Mouse (Mus musculus): ENCODE measurements around the gene Fsip1. TPM values are rescaled to one million over a fixed set of nuclear protein-coding genes. Genes with fewer than 3 reads are reported as not detected.

Fsip1 gene
- polyA plus RNA-seq, 1 experiment from 2014 or later: 1.0 TPM

DNA sequence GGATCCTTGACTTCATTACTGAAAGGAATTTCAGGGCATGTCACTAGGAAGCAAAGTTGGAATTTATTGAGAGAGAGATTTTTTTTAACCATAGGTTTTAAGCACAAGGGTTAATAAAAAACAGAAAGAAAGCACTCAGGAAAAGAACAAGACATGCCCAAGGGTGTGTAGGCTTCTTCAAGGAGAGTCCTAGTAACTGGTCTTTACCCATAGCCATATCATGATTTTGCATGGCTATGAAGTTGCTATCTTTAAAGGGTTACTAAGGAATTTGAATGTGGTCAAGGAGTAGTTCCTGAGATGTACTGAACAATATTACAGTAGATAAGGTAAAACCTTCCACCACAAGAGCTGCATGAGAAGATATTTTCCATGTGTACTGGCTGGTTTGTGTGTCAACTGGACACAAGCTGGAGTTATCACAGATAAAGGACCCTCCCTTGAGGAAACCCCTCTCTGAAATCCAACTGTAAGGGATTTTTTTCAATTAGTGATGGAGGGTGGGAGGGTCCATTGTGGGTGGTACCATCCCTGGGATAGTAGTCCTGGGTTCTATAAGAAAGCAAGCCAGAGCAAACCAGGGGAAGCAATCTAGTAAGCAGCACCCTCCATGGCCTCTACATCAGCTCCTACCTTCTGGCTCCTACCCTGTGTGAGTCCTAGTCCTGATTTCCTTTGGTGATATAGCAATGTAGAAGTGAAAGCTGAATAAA, 76.7 kb downstream of the Fsip1 start:
- H3K4me2 ChIP-seq (ENCODE audit: low read depth, low read length): peak overlapping the region; percentile 51
- ATAC-seq (ENCODE audit: low read depth): no peak
- no peak for DNase-seq (ENCODE audit: low spot score)
- peak overlapping the region; percentile 35; the same call in 1 of the 2 replicates for H3K27ac ChIP-seq (replicated peaks; ENCODE audit: low read depth, low read length)
- no peaks in the 10 kb centered on the region for H3K9me3 ChIP-seq (ENCODE audit: control insufficient read depth, low read length)
- 0 out of 2 replicates have a peak overlapping the region, but pooled peaks have one; percentile 15 for H3K9ac ChIP-seq (ENCODE audit: low read depth, low read length)
- H3K27me3 ChIP-seq (replicated peaks; ENCODE audit: control insufficient read depth, insufficient read depth, low read length): no peaks in the 10 kb centered on the region
- H3K4me1 ChIP-seq (ENCODE audit: control insufficient read depth, insufficient read depth, low read length): peaks cover 6% of the 10 kb centered on the region
- no peaks in the 10 kb centered on the region for H3K36me3 ChIP-seq (ENCODE audit: control insufficient read depth, insufficient read depth, low read length)
- peak overlapping the region; percentile 15; the same call in 1 of the 2 replicates for H3K4me3 ChIP-seq (ENCODE audit: low read depth, low read length)

DNA sequence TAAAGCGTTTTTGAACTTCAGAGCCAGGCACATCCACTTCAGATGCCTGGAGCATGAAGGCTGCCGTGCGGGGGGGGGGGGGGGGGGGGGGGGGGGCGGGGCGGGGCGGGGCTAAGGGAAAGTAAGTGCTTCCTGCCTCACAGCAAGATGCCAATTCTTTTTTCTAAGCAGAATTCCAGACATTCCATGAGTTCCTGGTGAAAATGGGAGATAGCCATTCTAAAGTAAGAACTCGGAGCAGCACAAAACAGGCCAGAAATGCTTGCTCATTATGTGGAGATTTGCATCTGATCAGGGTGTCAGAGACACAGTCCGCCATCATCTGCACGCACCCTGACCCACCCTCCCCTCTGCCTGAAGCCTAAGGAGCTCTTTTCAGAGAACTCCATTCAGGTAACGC, 77.3 kb downstream of the Fsip1 start:
- Histone ChIP-seq H3K4me2 (ENCODE audit: low read depth, low read length) (peak overlapping the region; percentile 51), H3K4me3 (ENCODE audit: low read depth, low read length) (peak overlapping the region; percentile 15; the same call in 1 of the 2 replicates), H3K36me3 (ENCODE audit: control insufficient read depth, insufficient read depth, low read length) (no peaks in the 10 kb centered on the region), H3K9me3 (ENCODE audit: control insufficient read depth, low read length) (no peaks in the 10 kb centered on the region), H3K9ac (ENCODE audit: low read depth, low read length) (0 out of 2 replicates have a peak overlapping the region, but pooled peaks have one; percentile 15), H3K27ac (replicated peaks; ENCODE audit: low read depth, low read length) (peak overlapping the region; percentile 35; the same call in 1 of the 2 replicates), H3K4me1 (ENCODE audit: control insufficient read depth, insufficient read depth, low read length) (peaks cover 6% of the 10 kb centered on the region), H3K27me3 (replicated peaks; ENCODE audit: control insufficient read depth, insufficient read depth, low read length) (no peaks in the 10 kb centered on the region)
- DNase-seq (ENCODE audit: low spot score) (peak; percentile 63), ATAC-seq (ENCODE audit: low read depth) (no peak)
- under 1% methylated on average over 7 of the region's 10 CpGs for WGBS

DNA sequence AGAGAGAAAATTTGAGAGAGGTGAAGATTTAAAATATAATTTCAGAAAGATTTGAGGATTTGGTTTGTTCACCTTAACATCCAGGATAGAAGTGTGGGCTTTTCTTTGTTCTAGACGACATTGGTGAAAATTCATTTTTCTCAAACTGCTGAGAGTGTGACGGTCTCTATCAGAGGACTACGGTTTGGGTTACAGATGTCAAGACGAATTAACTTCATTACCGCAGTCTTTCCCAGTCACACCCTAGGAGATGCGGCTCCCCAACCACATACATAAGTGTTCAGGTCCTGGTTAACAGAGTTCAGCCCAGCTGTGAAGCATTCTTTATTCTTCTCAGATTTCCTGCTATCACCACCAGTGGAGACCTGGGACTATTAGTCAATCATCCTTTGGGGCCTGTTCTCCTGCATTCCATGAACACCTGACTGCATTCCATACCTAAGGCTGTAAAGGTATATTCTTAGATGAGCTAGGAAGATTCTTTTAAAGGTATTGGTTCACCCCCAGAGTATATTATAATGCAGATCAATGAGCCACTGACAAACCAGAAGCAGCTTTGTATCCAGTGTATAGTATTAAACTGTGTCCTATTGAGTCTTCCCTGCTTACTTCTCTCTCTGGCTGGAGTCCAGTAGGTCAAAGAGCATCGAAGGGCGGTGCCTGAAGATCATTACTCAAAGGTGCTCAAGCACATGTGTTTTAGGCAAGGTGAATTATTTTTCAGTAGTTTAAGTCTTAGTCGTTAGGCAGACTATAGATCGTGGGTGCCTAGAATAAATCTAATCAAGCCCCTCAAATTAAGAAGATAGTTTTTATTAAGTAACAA, 82.0 kb downstream of the Fsip1 start:
- H3K9me3 ChIP-seq (ENCODE audit: control insufficient read depth, low read length): peaks cover 6% of the 10 kb centered on the region; the same call in 1 of the 2 replicates
- peaks cover 3% of the 10 kb centered on the region for H3K4me1 ChIP-seq (ENCODE audit: control insufficient read depth, insufficient read depth, low read length)
- ATAC-seq (ENCODE audit: low read depth): peak; percentile 33; the same call in 1 of the 2 replicates
- DNase-seq (ENCODE audit: low spot score): peak; percentile 39
- no peaks in the 10 kb centered on the region for H3K36me3 ChIP-seq (ENCODE audit: control insufficient read depth, insufficient read depth, low read length)
- H3K9ac ChIP-seq (ENCODE audit: low read depth, low read length): no peak overlapping the region
- H3K27ac ChIP-seq (replicated peaks; ENCODE audit: low read depth, low read length): no peak overlapping the region
- H3K4me3 ChIP-seq (ENCODE audit: low read depth, low read length): no peak overlapping the region
- no peaks in the 10 kb centered on the region for H3K27me3 ChIP-seq (replicated peaks; ENCODE audit: control insufficient read depth, insufficient read depth, low read length)
- WGBS: 56% methylated on average over 10 of the region's 10 CpGs
- H3K4me2 ChIP-seq (ENCODE audit: low read depth, low read length): no peak overlapping the region

DNA sequence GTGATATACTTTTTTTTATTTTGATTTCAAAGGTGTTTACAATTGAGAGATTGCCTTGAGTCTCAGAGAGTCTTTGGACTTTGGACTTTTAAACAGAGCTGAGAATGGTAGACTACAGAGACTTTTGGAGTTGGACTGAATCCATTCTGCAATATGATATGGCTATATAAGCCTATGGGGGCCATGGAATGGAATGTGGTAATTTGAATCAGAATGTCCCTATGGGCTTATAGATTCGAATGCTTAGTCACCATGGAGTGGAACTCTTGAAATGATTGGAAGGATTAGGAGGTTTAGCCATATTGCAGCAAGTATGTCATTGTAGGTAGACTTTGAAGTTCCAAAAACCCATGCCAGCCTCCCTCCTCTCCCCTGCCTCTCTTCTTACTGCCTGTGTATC, 88.5 kb downstream of the Fsip1 start:
- Histone ChIP-seq H3K4me2 (ENCODE audit: low read depth, low read length) (no peak overlapping the region), H3K4me1 (ENCODE audit: control insufficient read depth, insufficient read depth, low read length) (no peaks in the 10 kb centered on the region), H3K4me3 (ENCODE audit: low read depth, low read length) (no peak overlapping the region), H3K36me3 (ENCODE audit: control insufficient read depth, insufficient read depth, low read length) (no peaks in the 10 kb centered on the region), H3K27me3 (replicated peaks; ENCODE audit: control insufficient read depth, insufficient read depth, low read length) (no peaks in the 10 kb centered on the region), H3K9ac (ENCODE audit: low read depth, low read length) (no peak overlapping the region), H3K9me3 (ENCODE audit: control insufficient read depth, low read length) (peaks cover 6% of the 10 kb centered on the region; the same call in 1 of the 2 replicates), H3K27ac (replicated peaks; ENCODE audit: low read depth, low read length) (peak overlapping the region; percentile 24; the same call in 1 of the 2 replicates)
- ATAC-seq (ENCODE audit: low read depth) (peak; percentile 50; the same call in 1 of the 2 replicates), DNase-seq (ENCODE audit: low spot score) (peak; percentile 45)
- 25% methylated on average over 1 of the region's 1 CpGs for WGBS

DNA sequence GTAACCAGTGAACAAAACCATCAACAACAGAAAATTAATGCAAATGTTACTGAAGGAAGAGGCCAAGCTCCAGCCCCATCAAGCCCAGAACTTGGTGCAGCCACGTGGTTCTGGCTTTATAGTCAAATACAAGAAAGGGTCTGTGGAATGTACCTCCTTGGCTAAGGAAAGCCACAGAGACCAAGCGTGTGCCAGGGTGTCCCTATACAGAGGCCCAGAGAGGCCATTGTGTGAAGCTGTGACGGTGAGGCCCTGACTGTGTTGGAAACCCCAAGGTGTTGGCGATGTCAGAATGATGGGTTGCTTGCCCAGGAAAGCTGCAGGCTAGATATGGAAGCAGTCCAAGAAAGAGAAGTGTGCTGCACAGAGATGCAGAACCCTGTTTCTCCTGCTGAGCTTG, 89.0 kb downstream of the Fsip1 start:
- Histone ChIP-seq H3K9ac (ENCODE audit: low read depth, low read length) (no peak overlapping the region), H3K27ac (replicated peaks; ENCODE audit: low read depth, low read length) (peak overlapping the region; percentile 24; the same call in 1 of the 2 replicates), H3K4me1 (ENCODE audit: control insufficient read depth, insufficient read depth, low read length) (no peaks in the 10 kb centered on the region), H3K4me2 (ENCODE audit: low read depth, low read length) (no peak overlapping the region), H3K4me3 (ENCODE audit: low read depth, low read length) (no peak overlapping the region), H3K9me3 (ENCODE audit: control insufficient read depth, low read length) (peaks cover 6% of the 10 kb centered on the region; the same call in 1 of the 2 replicates), H3K36me3 (ENCODE audit: control insufficient read depth, insufficient read depth, low read length) (no peaks in the 10 kb centered on the region), H3K27me3 (replicated peaks; ENCODE audit: control insufficient read depth, insufficient read depth, low read length) (no peaks in the 10 kb centered on the region)
- DNase-seq (ENCODE audit: low spot score): no peak
- no peak for ATAC-seq (ENCODE audit: low read depth)
- WGBS: 74% methylated on average over 4 of the region's 4 CpGs

DNA sequence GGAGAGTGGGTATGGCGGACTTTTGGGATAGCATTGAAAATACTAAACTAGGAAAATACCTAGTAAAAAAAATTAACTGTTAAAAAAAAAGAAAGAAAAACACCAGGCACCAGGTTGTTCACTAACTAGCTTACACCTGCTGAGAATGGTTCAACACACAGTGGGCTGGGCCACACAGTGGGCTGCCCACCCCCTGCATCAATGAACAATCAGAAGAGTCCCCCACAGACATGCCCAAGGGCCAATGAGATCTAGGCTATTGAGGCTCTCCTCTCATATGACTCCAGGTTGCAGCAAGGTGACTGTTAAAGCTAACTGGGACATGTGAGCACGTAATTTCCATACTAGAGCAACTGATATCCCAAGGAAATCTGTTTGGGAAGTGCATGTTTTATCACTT, 91.1 kb downstream of the Fsip1 start:
- Histone ChIP-seq H3K9ac (ENCODE audit: low read depth, low read length) (no peak overlapping the region), H3K27me3 (replicated peaks; ENCODE audit: control insufficient read depth, insufficient read depth, low read length) (no peaks in the 10 kb centered on the region), H3K4me1 (ENCODE audit: control insufficient read depth, insufficient read depth, low read length) (peaks cover 4% of the 10 kb centered on the region), H3K36me3 (ENCODE audit: control insufficient read depth, insufficient read depth, low read length) (no peaks in the 10 kb centered on the region), H3K4me2 (ENCODE audit: low read depth, low read length) (no peak overlapping the region), H3K4me3 (ENCODE audit: low read depth, low read length) (no peak overlapping the region), H3K9me3 (ENCODE audit: control insufficient read depth, low read length) (peaks cover 4% of the 10 kb centered on the region; the same call in 1 of the 2 replicates), H3K27ac (replicated peaks; ENCODE audit: low read depth, low read length) (no peak overlapping the region)
- no peak for DNase-seq (ENCODE audit: low spot score)
- no peak for ATAC-seq (ENCODE audit: low read depth)
- WGBS: 92% methylated on average over 2 of the region's 2 CpGs

DNA sequence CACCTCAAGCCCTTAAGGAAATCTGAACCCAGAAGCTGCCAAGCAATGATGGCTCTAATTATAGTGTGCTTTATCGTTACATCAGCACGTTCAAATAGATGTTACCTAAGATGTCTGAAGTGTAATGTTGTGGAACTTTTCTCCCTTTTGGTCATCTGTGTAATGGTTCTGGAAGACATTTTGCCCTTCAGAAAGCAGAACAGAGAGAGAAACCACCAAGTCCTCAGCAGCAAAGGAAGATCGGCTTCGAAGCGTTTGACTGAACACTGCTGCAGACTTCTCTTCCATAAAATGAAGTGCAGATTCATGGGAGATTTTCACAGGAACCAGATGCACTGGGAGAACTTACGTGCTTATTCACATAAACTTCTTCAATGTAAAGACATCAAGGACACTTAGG, 92.6 kb downstream of the Fsip1 start:
- Histone ChIP-seq H3K4me2 (ENCODE audit: low read depth, low read length) (no peak overlapping the region), H3K4me3 (ENCODE audit: low read depth, low read length) (no peak overlapping the region), H3K27ac (replicated peaks; ENCODE audit: low read depth, low read length) (no peak overlapping the region), H3K9me3 (ENCODE audit: control insufficient read depth, low read length) (no peaks in the 10 kb centered on the region), H3K36me3 (ENCODE audit: control insufficient read depth, insufficient read depth, low read length) (no peaks in the 10 kb centered on the region), H3K27me3 (replicated peaks; ENCODE audit: control insufficient read depth, insufficient read depth, low read length) (no peaks in the 10 kb centered on the region), H3K9ac (ENCODE audit: low read depth, low read length) (no peak overlapping the region), H3K4me1 (ENCODE audit: control insufficient read depth, insufficient read depth, low read length) (peaks cover 19% of the 10 kb centered on the region)
- WGBS: 50% methylated on average over 6 of the region's 6 CpGs
- no peak for ATAC-seq (ENCODE audit: low read depth)
- no peak for DNase-seq (ENCODE audit: low spot score)

DNA sequence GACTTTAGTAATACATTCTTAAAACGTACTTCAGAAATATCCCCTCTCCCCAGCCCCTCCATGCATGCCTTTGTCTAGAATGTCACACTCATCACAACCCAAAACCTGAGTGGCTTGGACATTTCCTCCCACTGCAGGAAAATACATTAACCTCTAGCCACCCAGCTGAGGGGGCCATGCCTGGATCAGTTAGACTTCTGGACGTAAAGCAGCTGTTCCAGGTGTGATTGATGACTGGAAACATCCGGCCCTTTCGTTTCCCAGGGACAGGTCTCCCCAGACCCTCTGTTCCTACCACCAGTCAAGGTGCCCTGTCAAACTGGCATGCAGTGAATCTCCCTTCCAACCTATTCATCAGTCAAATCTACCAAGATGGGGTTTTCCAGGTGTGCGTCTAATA, 94.3 kb downstream of the Fsip1 start:
- H3K27me3 ChIP-seq (replicated peaks; ENCODE audit: control insufficient read depth, insufficient read depth, low read length): no peaks in the 10 kb centered on the region
- no peak overlapping the region for H3K4me2 ChIP-seq (ENCODE audit: low read depth, low read length)
- H3K27ac ChIP-seq (replicated peaks; ENCODE audit: low read depth, low read length): peak overlapping the region; percentile 48; the same call in 1 of the 2 replicates
- no peak overlapping the region for H3K4me3 ChIP-seq (ENCODE audit: low read depth, low read length)
- ATAC-seq (ENCODE audit: low read depth) (no peak), DNase-seq (ENCODE audit: low spot score) (no peak)
- H3K9ac ChIP-seq (ENCODE audit: low read depth, low read length): no peak overlapping the region
- no peaks in the 10 kb centered on the region for H3K36me3 ChIP-seq (ENCODE audit: control insufficient read depth, insufficient read depth, low read length)
- WGBS: 38% methylated on average over 5 of the region's 5 CpGs
- no peaks in the 10 kb centered on the region for H3K9me3 ChIP-seq (ENCODE audit: control insufficient read depth, low read length)
- peaks cover 29% of the 10 kb centered on the region for H3K4me1 ChIP-seq (ENCODE audit: control insufficient read depth, insufficient read depth, low read length)

Measured in embryonic facial prominence, embryonic 14.5 days (tissue).